Mouse (Mus musculus): ENCODE measurements around the gene Gramd1a.
A peak's percentile ranks its signal among the peaks of the same experiment; 100 is the strongest.

The Gramd1a gene

DNA sequence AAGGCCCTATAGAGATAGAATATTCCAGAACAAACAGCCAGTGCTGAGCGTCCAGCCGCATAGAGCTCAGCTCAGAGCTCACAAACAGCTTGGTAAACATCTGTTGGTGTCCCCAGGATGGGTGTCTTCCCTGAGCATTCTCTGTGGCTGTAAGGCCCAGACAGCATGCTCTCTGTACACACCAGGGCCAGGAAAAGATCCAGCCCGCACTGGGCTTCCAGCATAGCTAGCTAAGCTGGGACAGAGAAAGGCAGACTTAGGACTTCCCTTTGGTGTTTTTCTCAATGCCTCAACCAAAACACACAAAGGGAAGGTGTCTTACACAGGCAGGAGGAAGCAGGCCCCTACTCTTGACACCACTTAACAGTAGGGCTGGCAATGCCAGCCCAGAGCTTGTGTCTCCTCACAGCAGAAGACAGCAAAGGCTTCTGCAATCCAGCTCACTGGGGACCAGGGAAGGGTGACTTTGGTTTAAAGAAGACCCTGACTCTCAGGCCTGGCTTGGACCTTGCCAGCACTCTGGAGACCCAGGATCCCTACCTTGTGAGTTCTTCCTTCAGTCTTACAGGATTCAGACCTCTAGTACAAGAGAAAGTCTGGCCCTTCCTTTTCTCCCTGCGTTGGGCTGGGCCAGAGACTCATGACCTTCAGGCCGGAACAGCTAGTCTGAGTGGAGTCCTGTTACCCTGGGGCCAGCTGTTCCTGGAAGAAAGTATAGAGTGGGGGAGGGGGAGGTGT is at the start of gene Gramd1a:
Gramd1a (minus strand) TSS at position 601 of the 738 bp plus-strand sequence.
- peak; percentile 43 for DNase-seq (ENCODE audit: low read depth, low spot score)

DNA sequence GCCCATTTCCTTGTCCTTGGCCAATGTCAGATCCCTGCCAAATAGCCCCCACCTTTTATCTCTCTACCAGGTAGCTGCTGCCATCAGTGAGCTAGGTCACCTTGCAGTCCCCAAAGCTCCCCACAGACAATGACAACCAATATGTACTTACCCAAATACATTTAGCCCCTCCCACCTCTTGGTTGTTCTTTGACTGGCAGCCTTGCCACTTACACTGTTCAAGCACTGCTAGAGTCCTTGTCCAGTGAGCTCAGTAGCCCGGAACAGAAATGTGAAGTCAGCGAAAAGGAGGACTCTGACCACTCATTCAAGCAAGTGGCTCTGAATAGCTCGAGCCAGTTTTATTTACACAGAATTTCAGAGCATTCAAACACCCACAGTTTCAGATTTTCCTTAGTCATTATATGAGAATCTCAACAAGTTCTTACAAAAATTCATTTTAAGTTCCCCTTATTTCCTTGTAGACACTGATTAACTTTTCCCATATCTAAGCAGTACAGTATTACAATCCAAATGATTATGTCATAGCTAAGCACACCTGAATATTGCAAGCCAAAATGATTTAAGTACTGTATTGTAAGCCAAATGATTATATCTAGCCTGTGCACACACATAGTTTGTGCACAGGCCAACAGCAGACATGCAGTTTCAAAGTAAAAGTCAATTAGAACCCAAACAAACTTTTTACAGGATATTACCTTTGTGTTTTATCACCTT is 40.1 kb upstream of the Gramd1a start:
- no peak for DNase-seq (ENCODE audit: low read depth, low spot score)

DNA sequence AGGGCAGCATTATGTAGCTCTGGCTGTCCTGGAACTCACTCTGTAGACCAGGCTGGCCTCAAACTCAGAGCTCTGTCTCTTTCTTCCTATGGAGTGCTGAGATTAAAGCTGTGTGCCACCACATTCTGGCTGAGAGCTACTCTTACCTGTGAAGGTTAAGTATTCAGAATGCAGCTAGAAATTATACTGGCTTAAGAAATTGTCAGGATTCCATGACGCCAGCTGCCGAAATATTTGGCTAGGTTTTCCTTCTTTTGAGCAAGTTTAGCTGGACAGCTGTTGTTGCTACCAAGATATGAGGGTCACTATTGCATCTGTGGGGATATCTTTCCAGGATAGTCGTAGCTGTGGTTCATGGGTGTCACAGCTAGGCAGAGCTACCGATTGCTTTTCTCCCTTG is 29.0 kb upstream of the Gramd1a start:
- DNase-seq (ENCODE audit: low read depth, low spot score) = no peak

DNA sequence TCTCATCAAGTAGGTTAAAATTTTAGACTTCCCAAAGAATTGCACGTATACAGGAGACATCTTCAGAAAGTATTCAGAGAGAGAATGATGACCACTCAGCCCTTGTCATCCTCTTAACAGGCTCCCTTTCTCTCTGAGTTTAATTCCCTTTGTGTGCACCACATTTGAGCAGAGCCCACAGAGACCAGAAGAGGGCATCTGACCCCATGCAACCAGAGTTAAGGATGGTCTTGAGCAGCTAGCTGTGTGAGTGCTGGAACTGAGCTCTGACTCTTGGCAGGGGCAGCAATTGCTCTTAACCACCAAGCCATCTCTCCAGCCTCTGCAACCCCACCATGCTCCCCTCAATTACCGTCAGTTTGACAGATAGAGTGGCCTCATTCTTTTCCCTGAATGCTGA is 27.2 kb upstream of the Gramd1a start:
- no peak for DNase-seq (ENCODE audit: low read depth, low spot score)

GRCm38 (mm10) chr7:31176886-31177763 is 21.4 kb upstream of the Gramd1a start:
- DNase-seq (ENCODE audit: low read depth, low spot score) = peak; percentile 77

GRCm38 (mm10) chr7:31175096-31175495 is 19.4 kb upstream of the Gramd1a start:
- no peak for DNase-seq (ENCODE audit: low read depth, low spot score)

DNA sequence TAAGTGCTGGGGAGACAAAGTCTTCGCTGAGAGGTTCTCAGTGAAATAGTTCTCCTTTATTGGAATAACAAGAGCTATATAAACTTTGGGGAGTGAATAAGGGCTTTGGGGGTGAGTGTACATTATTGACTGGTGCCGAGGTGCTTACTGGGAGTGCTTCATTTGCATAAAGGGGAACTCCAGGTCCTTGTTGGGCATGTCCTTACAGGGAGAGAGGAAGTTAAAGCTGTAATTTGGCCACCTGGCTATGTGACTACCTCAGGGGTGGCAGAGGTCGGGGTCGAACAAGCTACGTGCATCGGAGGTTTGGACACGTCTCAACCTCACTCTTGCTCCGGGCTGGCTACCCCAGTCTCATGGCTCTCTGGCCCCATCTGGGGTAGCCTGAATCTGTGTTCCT is 18.8 kb upstream of the Gramd1a start:
- DNase-seq (ENCODE audit: low read depth, low spot score) = no peak

DNA sequence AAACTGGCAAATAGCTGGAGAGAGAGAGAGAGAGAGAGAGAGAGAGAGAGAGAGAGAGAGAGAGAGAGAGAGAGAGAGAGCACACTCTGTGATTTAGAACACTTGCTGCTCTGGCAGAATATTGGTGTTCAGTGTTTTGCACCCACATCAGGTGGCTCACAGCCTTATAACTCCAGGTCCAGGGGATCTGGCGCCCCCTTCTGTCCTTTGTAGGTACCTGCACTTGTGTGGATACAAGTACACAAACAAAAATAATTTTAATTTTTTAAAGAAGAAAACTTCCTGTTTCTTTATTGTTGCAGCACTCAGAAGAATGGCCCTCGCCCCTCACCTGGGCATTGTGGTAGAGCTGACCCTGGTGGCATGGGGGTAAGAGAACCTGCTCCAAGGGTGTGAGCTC is 16.5 kb upstream of the Gramd1a start:
- DNase-seq (ENCODE audit: low read depth, low spot score) = peak; percentile 81

GRCm38 (mm10) chr7:31170520-31170919 is 14.8 kb upstream of the Gramd1a start:
- DNase-seq (ENCODE audit: low read depth, low spot score) = no peak

- DNase-seq (ENCODE audit: low read depth, low spot score) = peak; percentile 65
Measured at GRCm38 (mm10) chr7:31168412-31168811, 12.7 kb upstream of the Gramd1a start.

GRCm38 (mm10) chr7:31164748-31165147 is 9.1 kb upstream of the Gramd1a start:
- peak; percentile 46 for DNase-seq (ENCODE audit: low read depth, low spot score)

DNA sequence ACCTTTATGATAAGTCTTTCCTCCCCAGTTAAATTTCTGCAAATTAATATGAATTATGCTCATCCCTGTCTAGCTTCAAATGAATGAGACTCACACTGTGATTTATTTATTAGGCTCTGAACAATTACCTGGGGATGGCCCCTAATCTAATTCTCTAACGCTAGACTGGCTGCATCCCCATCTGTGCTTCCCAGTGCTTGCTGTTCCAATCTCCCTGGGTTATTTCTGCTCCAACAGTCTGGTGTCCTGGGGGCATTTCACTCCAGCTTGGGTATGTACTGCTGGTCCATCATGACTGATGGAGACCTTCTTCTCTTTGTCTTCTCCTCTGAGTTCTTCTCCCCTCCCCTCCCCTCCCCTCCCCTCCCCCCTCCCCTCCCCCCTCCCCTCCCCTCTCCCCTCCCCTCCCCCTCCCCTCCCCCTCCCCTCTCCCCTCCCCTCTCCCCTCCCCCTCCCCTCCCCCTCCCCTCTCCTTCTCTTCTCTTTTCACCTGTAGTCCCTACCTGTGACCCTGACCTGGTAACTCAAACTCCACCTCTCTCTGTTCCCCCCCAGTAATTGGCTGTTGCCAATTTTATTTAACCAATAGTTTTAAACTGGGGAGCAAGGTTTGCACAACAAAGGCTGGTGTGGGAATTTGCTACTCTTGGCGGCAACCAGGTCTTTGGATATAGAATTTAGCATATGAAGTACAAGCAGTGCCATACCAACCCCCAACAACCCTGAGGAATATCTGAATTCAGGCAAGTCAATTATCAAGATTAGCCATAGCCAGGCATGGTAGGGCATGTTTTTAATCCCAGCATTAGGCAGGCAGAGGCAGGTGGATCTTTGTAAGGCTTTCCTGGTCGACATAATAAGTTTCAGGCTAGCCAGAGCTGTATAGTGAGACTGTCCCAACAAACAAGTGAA is 8.2 kb upstream of the Gramd1a start:
- no peak for DNase-seq (ENCODE audit: low read depth, low spot score)

- no peak for DNase-seq (ENCODE audit: low read depth, low spot score)
Measured at GRCm38 (mm10) chr7:31162324-31162723, 6.6 kb upstream of the Gramd1a start.

DNA sequence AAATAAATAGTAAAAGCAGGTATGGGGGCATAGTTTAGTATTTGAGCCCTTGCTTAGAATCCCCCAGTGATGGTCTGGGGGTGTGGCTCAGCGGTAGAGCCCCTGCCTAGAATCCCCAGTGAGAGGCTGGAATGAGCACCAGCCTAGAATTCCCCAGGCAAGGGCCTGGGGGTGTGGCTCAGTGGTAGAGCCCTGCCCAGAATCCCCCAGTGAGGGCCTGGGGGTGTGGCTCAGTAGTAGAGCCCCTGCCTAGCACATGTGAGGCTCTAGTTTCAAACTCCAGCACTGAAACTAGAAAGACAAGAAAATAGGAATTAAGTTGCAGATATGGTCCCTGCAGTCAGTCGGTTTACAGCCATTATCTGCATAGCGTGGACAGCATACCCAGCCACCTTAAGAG is 6.1 kb upstream of the Gramd1a start:
- DNase-seq (ENCODE audit: low read depth, low spot score) = no peak

DNA sequence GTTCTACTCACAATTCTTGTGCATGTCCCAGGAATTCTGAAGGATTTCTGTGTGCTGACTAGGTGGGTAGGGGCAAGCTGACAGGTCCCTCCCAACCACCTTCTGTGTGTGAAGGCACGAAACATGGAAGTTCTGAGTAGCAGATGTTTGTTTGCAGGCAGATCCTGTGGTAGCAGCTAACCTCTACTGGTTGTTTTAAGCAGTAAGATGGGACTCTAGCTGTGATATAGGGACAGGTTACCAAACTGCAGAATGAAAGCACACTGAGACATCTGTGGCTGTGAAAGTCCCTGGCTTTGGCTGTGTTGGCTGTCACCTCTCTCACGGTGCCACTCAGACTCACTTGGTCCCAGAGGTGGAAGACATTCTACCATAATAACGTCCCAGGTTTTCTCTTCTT is 5.5 kb upstream of the Gramd1a start:
- DNase-seq (ENCODE audit: low read depth, low spot score) = peak; percentile 45

DNA sequence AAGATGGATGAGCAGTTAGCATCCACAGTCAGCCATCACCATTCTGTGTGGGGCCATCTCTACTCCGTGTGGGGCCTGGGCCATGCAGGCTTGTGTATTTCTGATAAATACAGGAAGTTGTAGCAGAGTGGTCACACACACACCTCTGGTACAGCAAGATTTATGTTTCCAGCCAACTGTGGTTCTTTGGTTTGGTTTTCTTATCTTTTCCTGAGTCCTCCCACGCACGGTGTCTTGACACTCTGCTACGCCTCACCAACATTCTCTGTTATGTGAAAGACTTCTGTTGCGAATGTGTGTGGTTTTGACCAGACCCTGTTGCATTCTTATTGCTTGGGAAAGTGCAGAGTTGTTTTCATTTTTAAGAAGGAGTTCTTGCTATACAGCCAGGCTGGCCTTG is 5.1 kb upstream of the Gramd1a start:
- DNase-seq (ENCODE audit: low read depth, low spot score) = peak; percentile 84

DNA sequence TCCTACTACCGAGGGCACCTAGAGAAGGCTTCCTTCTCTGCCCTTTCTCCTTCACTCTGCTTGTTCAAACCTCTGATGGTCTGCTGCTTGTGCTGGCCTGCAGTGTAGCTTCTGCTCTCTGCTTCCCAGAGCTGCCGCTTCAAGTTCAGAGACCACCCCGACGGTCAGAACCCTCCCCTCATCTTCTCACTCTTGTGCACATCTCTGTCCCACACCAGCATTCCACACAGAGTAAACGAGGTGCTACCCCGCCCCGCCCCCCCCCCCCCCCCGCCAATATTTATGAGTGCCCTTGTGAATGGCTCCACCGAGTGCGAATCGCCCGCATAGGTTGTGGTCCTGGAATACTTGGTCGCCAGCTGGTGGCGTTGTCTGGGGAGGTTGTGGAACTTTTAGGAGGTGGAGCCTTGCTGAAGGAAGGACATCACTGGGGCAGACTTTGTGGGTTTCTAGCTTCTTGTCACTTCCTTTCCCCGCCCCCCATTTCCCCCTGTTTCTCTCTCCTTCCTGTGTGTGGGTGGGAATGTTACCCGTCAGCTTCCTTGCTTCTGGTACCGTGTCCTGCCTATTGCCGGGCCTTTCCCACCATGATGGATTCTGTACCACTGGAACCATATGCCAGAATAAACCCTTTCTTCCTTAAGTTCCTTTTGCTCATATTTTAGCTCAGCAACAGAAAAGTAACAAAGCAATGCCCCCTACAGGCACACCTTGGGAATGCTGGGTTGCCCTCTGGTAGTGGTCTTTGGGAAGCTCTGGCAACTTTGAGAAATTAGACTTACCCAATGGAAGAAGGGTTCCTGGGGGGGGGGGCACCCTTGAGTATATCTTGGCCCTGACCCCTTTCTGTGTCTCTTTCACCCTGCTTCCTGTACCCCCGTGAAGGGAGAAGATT is 585 bp upstream of the Gramd1a start:
- DNase-seq (ENCODE audit: low read depth, low spot score) = peak; percentile 88

DNA sequence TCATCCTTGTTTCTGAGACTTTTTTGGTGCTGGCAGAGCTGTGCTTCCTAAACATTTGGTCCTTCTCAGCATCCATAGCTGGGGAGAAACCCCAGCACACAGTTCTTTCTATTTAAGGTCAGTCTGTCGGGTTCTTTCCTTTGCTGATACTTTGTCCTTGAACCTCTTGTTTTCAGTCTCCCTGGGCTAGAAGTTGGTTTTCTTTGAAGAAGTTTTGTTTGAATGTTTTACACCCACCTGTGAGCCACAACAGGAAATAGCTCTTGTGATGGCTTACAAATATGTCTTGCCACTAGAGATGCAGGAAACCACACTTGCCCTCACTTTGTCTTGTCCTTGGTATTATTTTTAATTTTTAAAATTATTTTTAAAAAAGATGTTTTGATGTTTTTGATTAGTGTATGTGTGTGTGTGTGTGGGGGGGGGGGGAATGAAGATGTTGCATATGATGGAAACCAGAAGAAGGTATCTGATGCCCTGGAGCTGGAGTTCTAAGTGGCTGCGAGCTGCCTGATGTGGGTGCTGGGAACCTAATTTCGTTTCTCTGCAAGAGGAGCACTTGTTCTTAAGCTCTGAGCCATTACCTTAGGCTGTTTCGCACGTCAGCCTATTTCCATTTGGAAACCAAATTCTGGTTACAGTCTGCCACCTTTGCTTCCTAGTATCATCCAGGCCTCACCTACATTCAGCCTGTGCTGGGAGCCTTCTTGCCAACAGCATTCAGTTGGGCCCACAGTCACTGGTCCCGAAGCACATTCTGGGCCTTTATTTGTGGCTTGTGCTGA is 2.0 kb downstream of the Gramd1a start:
- DNase-seq (ENCODE audit: low read depth, low spot score) = peak; percentile 89
